Mouse (Mus musculus): Measurements from ENCODE around the gene Ank2.
A peak's percentile ranks its signal among the peaks of the same experiment; 100 is the strongest.
"Not testable (repeated sequence)": the region's sequence is repeated elsewhere in the genome, so short reads cannot be mapped to it uniquely, and the experiment has no call there.

Ank2 gene

GRCm38 (mm10) chr3:127485174-127485573 is 14.0 kb downstream of the Ank2 start:
- DNase-seq (ENCODE audit: low read depth, low spot score) = peak; percentile 83

GRCm38 (mm10) chr3:127481658-127482057 is 17.5 kb downstream of the Ank2 start:
- no peak for DNase-seq (ENCODE audit: low read depth, low spot score)

- not testable (repeated sequence) for DNase-seq (ENCODE audit: low read depth, low spot score)
These were observed 18.8 kb downstream of the Ank2 start for GRCm38 (mm10) chr3:127480369-127480768.

GRCm38 (mm10) chr3:127474115-127474514 is 25.0 kb downstream of the Ank2 start:
- no peak for DNase-seq (ENCODE audit: low read depth, low spot score)

GRCm38 (mm10) chr3:127469164-127469752 is 29.9 kb downstream of the Ank2 start:
- DNase-seq (ENCODE audit: low read depth, low spot score) = peak; percentile 13

GRCm38 (mm10) chr3:127468569-127468968 is 30.6 kb downstream of the Ank2 start:
- no peak for DNase-seq (ENCODE audit: low read depth, low spot score)

- DNase-seq (ENCODE audit: low read depth, low spot score) = no peak
These were observed 35.2 kb downstream of the Ank2 start for GRCm38 (mm10) chr3:127463816-127464480.

GRCm38 (mm10) chr3:127463165-127463564 is 36.0 kb downstream of the Ank2 start:
- no peak for DNase-seq (ENCODE audit: low read depth, low spot score)

- no peak for DNase-seq (ENCODE audit: low read depth, low spot score)
These were observed 36.7 kb downstream of the Ank2 start for GRCm38 (mm10) chr3:127462413-127462812.

GRCm38 (mm10) chr3:127460891-127461437 is 38.2 kb downstream of the Ank2 start:
- no peak for DNase-seq (ENCODE audit: low read depth, low spot score)

- no peak for DNase-seq (ENCODE audit: low read depth, low spot score)
These were observed 39.3 kb downstream of the Ank2 start for GRCm38 (mm10) chr3:127459858-127460257.

GRCm38 (mm10) chr3:127458925-127459324 is 40.2 kb downstream of the Ank2 start:
- DNase-seq (ENCODE audit: low read depth, low spot score) = no peak

GRCm38 (mm10) chr3:127458420-127458798 is 40.7 kb downstream of the Ank2 start:
- no peak for DNase-seq (ENCODE audit: low read depth, low spot score)

- peak; percentile 37 for DNase-seq (ENCODE audit: low read depth, low spot score)
These were observed 41.3 kb downstream of the Ank2 start for GRCm38 (mm10) chr3:127457761-127458419.

- DNase-seq (ENCODE audit: low read depth, low spot score) = peak; percentile 44
These were observed 45.4 kb downstream of the Ank2 start for GRCm38 (mm10) chr3:127453738-127454137.

- no peak for DNase-seq (ENCODE audit: low read depth, low spot score)
These were observed 45.9 kb downstream of the Ank2 start for GRCm38 (mm10) chr3:127453254-127453653.

GRCm38 (mm10) chr3:127452233-127452632 is 46.9 kb downstream of the Ank2 start:
- DNase-seq (ENCODE audit: low read depth, low spot score) = no peak

GRCm38 (mm10) chr3:127451741-127452140 is 47.4 kb downstream of the Ank2 start:
- no peak for DNase-seq (ENCODE audit: low read depth, low spot score)

- peak; percentile 61 for DNase-seq (ENCODE audit: low read depth, low spot score)
These were observed 48.1 kb downstream of the Ank2 start for GRCm38 (mm10) chr3:127451070-127451469.

GRCm38 (mm10) chr3:127446173-127446572 is 53.0 kb downstream of the Ank2 start:
- peak; percentile 89 for DNase-seq (ENCODE audit: low read depth, low spot score)

- no peak for DNase-seq (ENCODE audit: low read depth, low spot score)
These were observed 65.9 kb downstream of the Ank2 start for GRCm38 (mm10) chr3:127433291-127433690.

GRCm38 (mm10) chr3:127429866-127430265 is 69.3 kb downstream of the Ank2 start:
- no peak for DNase-seq (ENCODE audit: low read depth, low spot score)

- DNase-seq (ENCODE audit: low read depth, low spot score) = no peak
These were observed 70.6 kb downstream of the Ank2 start for GRCm38 (mm10) chr3:127428527-127428926.

All from brain, adult 2 months (tissue).